Mouse (Mus musculus): ENCODE measurements around the gene Ccnl1. TPM values are rescaled to one million over a fixed set of nuclear protein-coding genes. Genes with fewer than 3 reads are reported as not detected.

Ccnl1 gene
- total and polyA plus RNA-seq, 3 experiments, result 20.1 to 56.5 TPM; not detected in 1

- no peak for TF ChIP-seq GATA1 (IDR thresholded peaks at IDR 0.05; ENCODE audit: low read depth, low read length)
- no peak for TF ChIP-seq MYB (IDR thresholded peaks at IDR 0.05; ENCODE audit: low read depth, low read length)
- TF ChIP-seq NELFE (IDR thresholded peaks at IDR 0.05; ENCODE audit: low read depth, low read length), result no peak
- TF ChIP-seq KAT2A (conservative IDR thresholded peaks at IDR 0.05; ENCODE audit: low read depth, low read length), result no peak
- no peak for TF ChIP-seq GABPA (IDR thresholded peaks at IDR 0.05; ENCODE audit: low read depth, low read length)
- no peak for TF ChIP-seq CHD2 (IDR thresholded peaks at IDR 0.05; ENCODE audit: low read length)
- no peak for TF ChIP-seq UBTF (IDR thresholded peaks at IDR 0.05; ENCODE audit: borderline replicate concordance, insufficient read depth, low read depth, low read length)
- no peak for TF ChIP-seq ETS1 (IDR thresholded peaks at IDR 0.05; ENCODE audit: low read depth, low read length)
- TF ChIP-seq POLR2A (IDR thresholded peaks at IDR 0.05; ENCODE audit: control insufficient read depth in 1 of 2, insufficient read depth in 1 of 2, low read depth in 1 of 2, low read length in 2 of 2, poor library complexity in 1 of 2), result no peak
- peaks cover 21 to 59% of the 10 kb centered on the region in 2 experiments for H3K36me3 ChIP-seq (ENCODE audit: control insufficient read depth in 1 of 2, insufficient read depth in 2 of 2, low read length in 2 of 2)
- H3K4me3 ChIP-seq (ENCODE audit: control insufficient read depth in 1 of 2, insufficient read depth in 1 of 2, low read depth in 2 of 2, low read length in 2 of 2), result peak overlapping the region; percentile 89 to 100
- peak overlapping the region; percentile 100 for H3K9ac ChIP-seq (ENCODE audit: control insufficient read depth, low read depth, low read length, poor library complexity, severe bottlenecking)
- DNase-seq (ENCODE audit: low read depth, low spot score), result no peak
- no peaks in the 10 kb centered on the region for H3K9me3 ChIP-seq (replicated peaks; ENCODE audit: insufficient read depth, low read length)
- no peaks in the 10 kb centered on the region for H3K27me3 ChIP-seq (ENCODE audit: control insufficient read depth in 1 of 2, insufficient read depth in 2 of 2, low read length in 2 of 2)
- peak overlapping the region; percentile 93 for H3K27ac ChIP-seq (ENCODE audit: control insufficient read depth, low read depth, low read length)
- H3K4me1 ChIP-seq (ENCODE audit: control insufficient read depth in 1 of 2, insufficient read depth in 2 of 2, low read length in 2 of 2), result peaks cover 40 to 41% of the 10 kb centered on the region in 2 experiments
- H3K79me2 ChIP-seq (ENCODE audit: control insufficient read depth, insufficient read depth, low read length, poor library complexity), result peaks cover 34% of the 10 kb centered on the region
Measured at GRCm38 (mm10) chr3:65959416-65960001, 1.5 kb upstream of the Ccnl1 start.

DNA sequence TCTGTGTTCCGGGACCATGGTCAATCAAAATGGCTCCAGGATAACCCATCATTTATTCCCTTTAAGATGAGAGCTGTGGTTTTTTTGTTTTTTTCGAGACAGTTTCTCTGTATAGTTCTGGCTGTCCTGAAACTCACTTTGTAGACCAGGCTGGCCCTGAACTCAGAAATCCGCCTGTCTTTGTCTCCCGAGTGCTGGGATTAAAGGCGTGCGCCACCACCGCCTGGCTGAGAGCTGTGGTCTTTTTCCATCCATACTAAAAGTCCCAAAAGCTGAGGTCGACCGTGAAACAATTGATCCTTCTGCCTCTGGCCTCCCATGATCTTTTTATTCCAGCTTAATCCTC, 764 bp upstream of the Ccnl1 start:
- H3K9ac ChIP-seq (ENCODE audit: control insufficient read depth, low read depth, low read length, poor library complexity, severe bottlenecking), result peak overlapping the region; percentile 100
- peaks cover 39% of the 10 kb centered on the region for H3K79me2 ChIP-seq (ENCODE audit: control insufficient read depth, insufficient read depth, low read length, poor library complexity)
- H3K9me3 ChIP-seq (replicated peaks; ENCODE audit: insufficient read depth, low read length), result no peaks in the 10 kb centered on the region
- no peaks in the 10 kb centered on the region for H3K27me3 ChIP-seq (ENCODE audit: control insufficient read depth in 1 of 2, insufficient read depth in 2 of 2, low read length in 2 of 2)
- DNase-seq (ENCODE audit: low read depth, low spot score), result no peak
- peaks cover 43% of the 10 kb centered on the region in 2 experiments for H3K4me1 ChIP-seq (ENCODE audit: control insufficient read depth in 1 of 2, insufficient read depth in 2 of 2, low read length in 2 of 2)
- H3K4me3 ChIP-seq (ENCODE audit: control insufficient read depth in 1 of 2, insufficient read depth in 1 of 2, low read depth in 2 of 2, low read length in 2 of 2), result peak overlapping the region; percentile 89 to 100
- TF ChIP-seq MYC (IDR thresholded peaks at IDR 0.05; ENCODE audit: low read depth, low read length) (no peak), NELFE (IDR thresholded peaks at IDR 0.05; ENCODE audit: low read depth, low read length) (no peak), CTCF (IDR thresholded peaks at IDR 0.05 in 2 of 3, conservative IDR thresholded peaks at IDR 0.05 in 1 of 3; ENCODE audit: control insufficient read depth in 1 of 3, insufficient read depth in 1 of 3, low read depth in 2 of 3, low read length in 3 of 3, poor library complexity in 1 of 3, severe bottlenecking in 1 of 3) (no peak), POLR2AphosphoS5 (IDR thresholded peaks at IDR 0.05; ENCODE audit: borderline replicate concordance, low read depth, low read length) (no peak), UBTF (IDR thresholded peaks at IDR 0.05; ENCODE audit: borderline replicate concordance, insufficient read depth, low read depth, low read length) (no peak), TAL1 (IDR thresholded peaks at IDR 0.05; ENCODE audit: low read length) (no peak), TCF12 (IDR thresholded peaks at IDR 0.05; ENCODE audit: low read depth, low read length) (no peak)
- H3K36me3 ChIP-seq (ENCODE audit: control insufficient read depth in 1 of 2, insufficient read depth in 2 of 2, low read length in 2 of 2), result peaks cover 26 to 64% of the 10 kb centered on the region in 2 experiments
- peak overlapping the region; percentile 93 for H3K27ac ChIP-seq (ENCODE audit: control insufficient read depth, low read depth, low read length)
